Mouse (Mus musculus): ENCODE data around the gene Moap1. TPM values are rescaled to one million over a fixed set of nuclear protein-coding genes. Genes with fewer than 3 reads are reported as not detected.

Moap1 gene
- polyA plus RNA-seq, 1 experiment: 5.9 TPM

GRCm38 (mm10) chr12:102702356-102703110, 40.9 kb downstream of the Moap1 start:
- peak overlapping the region; percentile 29 for H3K4me3 ChIP-seq
- no peaks in the 10 kb centered on the region for H3K79me2 ChIP-seq (ENCODE audit: control insufficient read depth, insufficient read depth)
- no peaks in the 10 kb centered on the region for H3K36me3 ChIP-seq (ENCODE audit: control insufficient read depth, insufficient read depth)
- no peak overlapping the region for H3ac ChIP-seq (ENCODE audit: control insufficient read depth, insufficient read length)
- H3K27me3 ChIP-seq (ENCODE audit: control insufficient read depth, insufficient read depth, insufficient read length): no peaks in the 10 kb centered on the region
- no peak for TF ChIP-seq POLR2A (IDR thresholded peaks at IDR 0.05; ENCODE audit: insufficient read length, low read depth)
- peak overlapping the region; percentile 76 for H3K4me2 ChIP-seq (ENCODE audit: low read depth)

GRCm38 (mm10) chr12:102701691-102702207, 41.7 kb downstream of the Moap1 start:
- Histone ChIP-seq H3K79me2 (ENCODE audit: control insufficient read depth, insufficient read depth) (no peaks in the 10 kb centered on the region), H3K27me3 (ENCODE audit: control insufficient read depth, insufficient read depth, insufficient read length) (no peaks in the 10 kb centered on the region), H3ac (ENCODE audit: control insufficient read depth, insufficient read length) (no peak overlapping the region), H3K36me3 (ENCODE audit: control insufficient read depth, insufficient read depth) (no peaks in the 10 kb centered on the region), H3K4me2 (ENCODE audit: low read depth) (no peak overlapping the region), H3K4me3 (no peak overlapping the region)
- no peak for TF ChIP-seq REST (IDR thresholded peaks at IDR 0.05; ENCODE audit: insufficient read depth, insufficient read length)

- TF ChIP-seq MYOD1 (IDR thresholded peaks at IDR 0.05; ENCODE audit: control insufficient read depth in 1 of 3, insufficient read length in 2 of 3, low read depth in 2 of 3) (no peak), E2F4 (IDR thresholded peaks at IDR 0.05; ENCODE audit: insufficient read depth) (no peak), CEBPB (IDR thresholded peaks at IDR 0.05; ENCODE audit: insufficient read depth, poor library complexity, severe bottlenecking) (no peak), TCF12 (IDR thresholded peaks at IDR 0.05; ENCODE audit: insufficient read depth, poor library complexity, severe bottlenecking) (no peak)
Measured at GRCm38 (mm10) chr12:102700453-102700852, 43.0 kb downstream of the Moap1 start.

GRCm38 (mm10) chr12:102699156-102699555, 44.3 kb downstream of the Moap1 start:
- no peaks in the 10 kb centered on the region for H3K36me3 ChIP-seq (ENCODE audit: control insufficient read depth, insufficient read depth)
- H3K27me3 ChIP-seq (ENCODE audit: control insufficient read depth, insufficient read depth, insufficient read length): no peaks in the 10 kb centered on the region
- H3K4me2 ChIP-seq (ENCODE audit: low read depth): no peak overlapping the region
- H3K4me3 ChIP-seq: no peak overlapping the region
- H3K79me2 ChIP-seq (ENCODE audit: control insufficient read depth, insufficient read depth): no peaks in the 10 kb centered on the region
- H3ac ChIP-seq (ENCODE audit: control insufficient read depth, insufficient read length): no peak overlapping the region
- TF ChIP-seq POLR2AphosphoS2 (IDR thresholded peaks at IDR 0.05; ENCODE audit: insufficient read length, low read depth) (no peak), MYOG (IDR thresholded peaks at IDR 0.05; ENCODE audit: control insufficient read depth in 1 of 3, insufficient read depth in 1 of 3, insufficient read length in 2 of 3, low read depth in 2 of 3) (no peak), TCF12 (IDR thresholded peaks at IDR 0.05; ENCODE audit: insufficient read depth, poor library complexity, severe bottlenecking) (no peak), CEBPB (IDR thresholded peaks at IDR 0.05; ENCODE audit: insufficient read depth, poor library complexity, severe bottlenecking) (no peak), POLR2A (IDR thresholded peaks at IDR 0.05; ENCODE audit: insufficient read length, low read depth) (no peak), USF1 (IDR thresholded peaks at IDR 0.05; ENCODE audit: low read depth) (no peak), MAX (IDR thresholded peaks at IDR 0.05; ENCODE audit: low read depth) (no peak), REST (IDR thresholded peaks at IDR 0.05; ENCODE audit: insufficient read depth, insufficient read length) (no peak), SRF (IDR thresholded peaks at IDR 0.05; ENCODE audit: control insufficient read depth, insufficient read length, low read depth) (no peak), E2F4 (IDR thresholded peaks at IDR 0.05; ENCODE audit: insufficient read depth) (no peak), MYOD1 (IDR thresholded peaks at IDR 0.05; ENCODE audit: control insufficient read depth in 1 of 3, insufficient read length in 2 of 3, low read depth in 2 of 3) (no peak), TCF3 (IDR thresholded peaks at IDR 0.05; ENCODE audit: insufficient read length, low read depth) (no peak)

More at GRCm38 (mm10) chr12:102700453-102700852, 43.0 kb downstream of the Moap1 start:
- H3K4me3 ChIP-seq: no peak overlapping the region
- H3K4me2 ChIP-seq (ENCODE audit: low read depth): no peak overlapping the region
- H3K36me3 ChIP-seq (ENCODE audit: control insufficient read depth, insufficient read depth): no peaks in the 10 kb centered on the region
- H3K27me3 ChIP-seq (ENCODE audit: control insufficient read depth, insufficient read depth, insufficient read length): no peaks in the 10 kb centered on the region
- H3K79me2 ChIP-seq (ENCODE audit: control insufficient read depth, insufficient read depth): no peaks in the 10 kb centered on the region
- no peak overlapping the region for H3ac ChIP-seq (ENCODE audit: control insufficient read depth, insufficient read length)

- H3ac ChIP-seq (ENCODE audit: control insufficient read depth, insufficient read length): no peak overlapping the region
- no peaks in the 10 kb centered on the region for H3K27me3 ChIP-seq (ENCODE audit: control insufficient read depth, insufficient read depth, insufficient read length)
- no peak overlapping the region for H3K4me2 ChIP-seq (ENCODE audit: low read depth)
- H3K79me2 ChIP-seq (ENCODE audit: control insufficient read depth, insufficient read depth): no peaks in the 10 kb centered on the region
- H3K4me3 ChIP-seq: no peak overlapping the region
- no peak for TF ChIP-seq CEBPB (IDR thresholded peaks at IDR 0.05; ENCODE audit: insufficient read depth, poor library complexity, severe bottlenecking)
- no peak for TF ChIP-seq TCF12 (IDR thresholded peaks at IDR 0.05; ENCODE audit: insufficient read depth, poor library complexity, severe bottlenecking)
- TF ChIP-seq MYOD1 (IDR thresholded peaks at IDR 0.05; ENCODE audit: control insufficient read depth in 1 of 3, insufficient read length in 2 of 3, low read depth in 2 of 3): no peak
- no peak for TF ChIP-seq MAX (IDR thresholded peaks at IDR 0.05; ENCODE audit: low read depth)
- TF ChIP-seq USF1 (IDR thresholded peaks at IDR 0.05; ENCODE audit: low read depth): no peak
- no peak for TF ChIP-seq POLR2A (IDR thresholded peaks at IDR 0.05; ENCODE audit: insufficient read length, low read depth)
- no peak for TF ChIP-seq REST (IDR thresholded peaks at IDR 0.05; ENCODE audit: insufficient read depth, insufficient read length)
- TF ChIP-seq TCF3 (IDR thresholded peaks at IDR 0.05; ENCODE audit: insufficient read length, low read depth): no peak
- TF ChIP-seq POLR2AphosphoS2 (IDR thresholded peaks at IDR 0.05; ENCODE audit: insufficient read length, low read depth): no peak
- no peak for TF ChIP-seq SRF (IDR thresholded peaks at IDR 0.05; ENCODE audit: control insufficient read depth, insufficient read length, low read depth)
- TF ChIP-seq MYOG (IDR thresholded peaks at IDR 0.05; ENCODE audit: control insufficient read depth in 1 of 3, insufficient read depth in 1 of 3, insufficient read length in 2 of 3, low read depth in 2 of 3): no peak
- no peak for TF ChIP-seq E2F4 (IDR thresholded peaks at IDR 0.05; ENCODE audit: insufficient read depth)
- H3K36me3 ChIP-seq (ENCODE audit: control insufficient read depth, insufficient read depth): no peaks in the 10 kb centered on the region
Measured at GRCm38 (mm10) chr12:102698089-102698684, 45.3 kb downstream of the Moap1 start.
